Mouse (Mus musculus) spleen, postnatal 36 days (tissue): Measurements from ENCODE around the gene Fcrlb.
"Not testable (repeated sequence)": the region's sequence is repeated elsewhere in the genome, so short reads cannot be mapped to it uniquely, and the experiment has no call there.

Source experiments
- DNase-seq, 2 experiments: peaks; one replicate each; pipeline ENCODE4 v3.0.0; 2022; ENCODE audit warnings: low spot score in 2 of 2, mixed read lengths in 1 of 2

Gene Fcrlb

GRCm38 (mm10) chr1:170912891-170913615, at the start of gene Fcrlb:
Gene Fcrlb, minus strand, starts transcription at chr1:170912941.
- no peak for DNase-seq

GRCm38 (mm10) chr1:170962301-170962700, 49.6 kb upstream of the Fcrlb start:
- DNase-seq = no peak

GRCm38 (mm10) chr1:170961101-170961500, 48.4 kb upstream of the Fcrlb start:
- DNase-seq = no peak

- DNase-seq = no peak
Measured at GRCm38 (mm10) chr1:170959791-170960190, 47.0 kb upstream of the Fcrlb start.

GRCm38 (mm10) chr1:170958225-170958624, 45.5 kb upstream of the Fcrlb start:
- DNase-seq = no peak

- DNase-seq = no peak
Measured at GRCm38 (mm10) chr1:170953192-170953591, 40.5 kb upstream of the Fcrlb start.

- DNase-seq = no peak
Measured at GRCm38 (mm10) chr1:170950772-170951171, 38.0 kb upstream of the Fcrlb start.

GRCm38 (mm10) chr1:170944908-170945307, 32.2 kb upstream of the Fcrlb start:
- DNase-seq = not testable (repeated sequence)

- not testable (repeated sequence) for DNase-seq
Measured at GRCm38 (mm10) chr1:170944151-170944550, 31.4 kb upstream of the Fcrlb start.

GRCm38 (mm10) chr1:170939255-170939654, 26.5 kb upstream of the Fcrlb start:
- peak; percentile 79 to 83 for DNase-seq

- peak; percentile 55 to 69 for DNase-seq
Measured at GRCm38 (mm10) chr1:170934383-170934782, 21.6 kb upstream of the Fcrlb start.

GRCm38 (mm10) chr1:170933940-170934339, 21.2 kb upstream of the Fcrlb start:
- peak in 1 of 2 experiments; percentile 38 for DNase-seq

GRCm38 (mm10) chr1:170933386-170933920, 20.7 kb upstream of the Fcrlb start:
- no peak for DNase-seq

- peak; percentile 46 to 52 for DNase-seq
Measured at GRCm38 (mm10) chr1:170932043-170932442, 19.3 kb upstream of the Fcrlb start.

GRCm38 (mm10) chr1:170929245-170929644, 16.5 kb upstream of the Fcrlb start:
- DNase-seq = no peak

GRCm38 (mm10) chr1:170928467-170928866, 15.7 kb upstream of the Fcrlb start:
- DNase-seq = peak; percentile 87 to 89

- peak; percentile 73 to 81 for DNase-seq
Measured at GRCm38 (mm10) chr1:170927378-170927777, 14.6 kb upstream of the Fcrlb start, which contains the start of gene Fcrla. Gene Fcrla, minus strand, starts transcription at chr1:170927583.

- DNase-seq = peak; percentile 38 to 42
Measured at GRCm38 (mm10) chr1:170926941-170927340, 14.2 kb upstream of the Fcrlb start.

GRCm38 (mm10) chr1:170924485-170924884, 11.7 kb upstream of the Fcrlb start:
- peak; percentile 80 to 84 for DNase-seq

GRCm38 (mm10) chr1:170919308-170919707, 6.6 kb upstream of the Fcrlb start:
- no peak for DNase-seq

GRCm38 (mm10) chr1:170915657-170916056, 2.9 kb upstream of the Fcrlb start:
- DNase-seq = no peak

GRCm38 (mm10) chr1:170911907-170912660, 657 bp downstream of the Fcrlb start:
- DNase-seq = no peak

- DNase-seq = no peak
Measured at GRCm38 (mm10) chr1:170908341-170908740, 4.4 kb downstream of the Fcrlb start.
